In genomic region chr6:47835984-47836521, GRCm38 (mm10) we compare ENCODE assay signal across 8 mouse cellular contexts. TPM values are rescaled to one million over a fixed set of nuclear protein-coding genes. Genes with fewer than 3 reads are reported as not detected.
DNase-seq lines count a peak whose midpoint lies in the region; ATAC-seq and TF ChIP-seq lines count a peak whose summit lies in the region.

No protein-coding gene starts in this region.

- H3K27me3 ChIP-seq in cerebellum, adult 2 months (ENCODE audit: control insufficient read depth, insufficient read depth, low read length) = no peaks in the 10 kb centered on the region
- no peaks in the 10 kb centered on the region for H3K27me3 ChIP-seq in forebrain, embryonic 16.5 days (replicated peaks; ENCODE audit: control insufficient read depth, insufficient read depth, low read length)
- no peaks in the 10 kb centered on the region for H3K27me3 ChIP-seq in hindbrain, embryonic 13.5 days

- peak overlapping the region; percentile 97 for H3K9ac ChIP-seq in forebrain, embryonic 16.5 days (replicated peaks; ENCODE audit: low read depth, low read length)
- peak overlapping the region; percentile 96 for H3K9ac ChIP-seq in hindbrain, embryonic 13.5 days

- TF ChIP-seq POLR2A in cerebellum, adult 2 months (IDR thresholded peaks at IDR 0.05; ENCODE audit: borderline replicate concordance, insufficient read depth, low read length) = no peak

- peak; percentile 78 for ATAC-seq in forebrain, embryonic 16.5 days
- ATAC-seq in hindbrain, embryonic 13.5 days (ENCODE audit: low FRiP score) = peak; percentile 86

- H3K27ac ChIP-seq in cerebellum, adult 2 months (ENCODE audit: insufficient read depth, low read length) = peak overlapping the region; percentile 76
- H3K27ac ChIP-seq in forebrain, embryonic 16.5 days (ENCODE audit: low read length) = peak overlapping the region; percentile 97
- H3K27ac ChIP-seq in hindbrain, embryonic 13.5 days = peak overlapping the region; percentile 99

- peaks cover 8% of the 10 kb centered on the region; the same call in 1 of the 2 replicates for H3K4me1 ChIP-seq in cerebellum, adult 2 months (ENCODE audit: control insufficient read depth, insufficient read depth, low read length)
- peaks cover 9% of the 10 kb centered on the region for H3K4me1 ChIP-seq in forebrain, embryonic 16.5 days (replicated peaks; ENCODE audit: control insufficient read depth, insufficient read depth, low read length)
- peaks cover 14% of the 10 kb centered on the region for H3K4me1 ChIP-seq in hindbrain, embryonic 13.5 days (replicated peaks)

- no peak for TF ChIP-seq CTCF in cerebellum, adult 2 months (IDR thresholded peaks at IDR 0.05; ENCODE audit: borderline replicate concordance, insufficient read depth, low read depth, low read length)

- H3K4me2 ChIP-seq in forebrain, embryonic 16.5 days (ENCODE audit: low read length) = peak overlapping the region; percentile 64
- peak overlapping the region; percentile 76 for H3K4me2 ChIP-seq in hindbrain, embryonic 13.5 days

- DNase-seq in MN1 (ENCODE audit: low spot score) = peak; percentile 55
- DNase-seq in cerebellum, adult 2 months = peak; percentile 79 to 80
- DNase-seq in layer of hippocampus, postnatal 14 days (ENCODE audit: low spot score in 2 of 2) = peak; percentile 41 to 51
- DNase-seq in lung, postnatal 25 days (ENCODE audit: low spot score) = peak; percentile 33
- peak; percentile 65 for DNase-seq in ovary, postnatal 36 days (ENCODE audit: low spot score)
- peak; percentile 58 for DNase-seq in thymus, postnatal 14 days

- no peaks in the 10 kb centered on the region for H3K9me3 ChIP-seq in forebrain, embryonic 16.5 days (ENCODE audit: control insufficient read depth, low read length)
- H3K9me3 ChIP-seq in hindbrain, embryonic 13.5 days = no peaks in the 10 kb centered on the region

- WGBS in cerebellum, adult 2 months = under 1% methylated on average over 49 of the region's 49 CpGs
- WGBS in forebrain, embryonic 16.5 days = under 1% methylated on average over 49 of the region's 49 CpGs
- under 1% methylated on average over 49 of the region's 49 CpGs for WGBS in hindbrain, embryonic 13.5 days

- no peaks in the 10 kb centered on the region for H3K36me3 ChIP-seq in forebrain, embryonic 16.5 days (ENCODE audit: control insufficient read depth, insufficient read depth)
- H3K36me3 ChIP-seq in hindbrain, embryonic 13.5 days = peaks cover 9% of the 10 kb centered on the region

- H3K4me3 ChIP-seq in cerebellum, adult 2 months (replicated peaks; ENCODE audit: insufficient read depth, low read depth, low read length) = peak overlapping the region; percentile 84
- H3K4me3 ChIP-seq in forebrain, embryonic 16.5 days (replicated peaks; ENCODE audit: low read length) = peak overlapping the region; percentile 95
- H3K4me3 ChIP-seq in hindbrain, embryonic 13.5 days = peak overlapping the region; percentile 91

RNA-seq across cellular contexts. Expression of gene Zfp398, which starts 0.6 kb away (rescaled TPM):
- polyA plus RNA-seq in cerebellum, adult 2 months (2012; rRNA removed) = 20.0 and 21.2 TPM in 2 replicates
- polyA plus RNA-seq in forebrain, embryonic 16.5 days (2015; fragmentation: Nextera tagmentation; extraction: Ambion mirVana) = 17.5 and 18.7 TPM in 2 replicates
- 17.9 and 18.1 TPM in 2 replicates for polyA plus RNA-seq in hindbrain, embryonic 13.5 days (2015; fragmentation: Nextera tagmentation; extraction: Ambion mirVana)
- 10 to 100 TPM; 19.1 to 21.0 TPM for total RNA-seq in layer of hippocampus, postnatal 14 days (2021)

RNA-seq across cellular contexts. Expression of gene Zfp786, which starts 5.4 kb away (rescaled TPM):
- polyA plus RNA-seq in cerebellum, adult 2 months (2012; rRNA removed) = 2.9 and 3.0 TPM in 2 replicates
- 17.0 and 21.9 TPM in 2 replicates for polyA plus RNA-seq in forebrain, embryonic 16.5 days (2015; fragmentation: Nextera tagmentation; extraction: Ambion mirVana)
- 15.3 and 16.6 TPM in 2 replicates for polyA plus RNA-seq in hindbrain, embryonic 13.5 days (2015; fragmentation: Nextera tagmentation; extraction: Ambion mirVana)
- total RNA-seq in layer of hippocampus, postnatal 14 days (2021) = 1 to 10 TPM; 5.1 to 5.5 TPM

RNA-seq across cellular contexts. Expression of gene Pdia4, which starts 22.8 kb away (rescaled TPM):
- polyA plus RNA-seq in cerebellum, adult 2 months (2012; rRNA removed) = 30.1 and 31.9 TPM in 2 replicates
- polyA plus RNA-seq in forebrain, embryonic 16.5 days (2015; fragmentation: Nextera tagmentation; extraction: Ambion mirVana) = 150 and 166 TPM in 2 replicates
- 177 and 180 TPM in 2 replicates for polyA plus RNA-seq in hindbrain, embryonic 13.5 days (2015; fragmentation: Nextera tagmentation; extraction: Ambion mirVana)
- total RNA-seq in layer of hippocampus, postnatal 14 days (2021) = 10 to 100 TPM; 53.0 to 73.0 TPM

RNA-seq across cellular contexts. Expression of gene Zfp282, which starts 41.0 kb away (rescaled TPM):
- polyA plus RNA-seq in cerebellum, adult 2 months (2012; rRNA removed) = 14.0 and 16.6 TPM in 2 replicates
- 25.6 and 26.3 TPM in 2 replicates for polyA plus RNA-seq in forebrain, embryonic 16.5 days (2015; fragmentation: Nextera tagmentation; extraction: Ambion mirVana)
- polyA plus RNA-seq in hindbrain, embryonic 13.5 days (2015; fragmentation: Nextera tagmentation; extraction: Ambion mirVana) = 22.2 and 22.3 TPM in 2 replicates
- total RNA-seq in layer of hippocampus, postnatal 14 days (2021) = 10 to 100 TPM; 23.5 to 23.6 TPM

Comparison
In these comparisons a context has a peak if more than half of its experiments do, and no peak if none do; other contexts are left out.
1. Peak in every context shown above with its lines: DNase-seq, ATAC-seq, H3K4me3 ChIP-seq and H3K27ac ChIP-seq.